ENCODE assay signal across 9 mouse cellular contexts in the genomic region with DNA sequence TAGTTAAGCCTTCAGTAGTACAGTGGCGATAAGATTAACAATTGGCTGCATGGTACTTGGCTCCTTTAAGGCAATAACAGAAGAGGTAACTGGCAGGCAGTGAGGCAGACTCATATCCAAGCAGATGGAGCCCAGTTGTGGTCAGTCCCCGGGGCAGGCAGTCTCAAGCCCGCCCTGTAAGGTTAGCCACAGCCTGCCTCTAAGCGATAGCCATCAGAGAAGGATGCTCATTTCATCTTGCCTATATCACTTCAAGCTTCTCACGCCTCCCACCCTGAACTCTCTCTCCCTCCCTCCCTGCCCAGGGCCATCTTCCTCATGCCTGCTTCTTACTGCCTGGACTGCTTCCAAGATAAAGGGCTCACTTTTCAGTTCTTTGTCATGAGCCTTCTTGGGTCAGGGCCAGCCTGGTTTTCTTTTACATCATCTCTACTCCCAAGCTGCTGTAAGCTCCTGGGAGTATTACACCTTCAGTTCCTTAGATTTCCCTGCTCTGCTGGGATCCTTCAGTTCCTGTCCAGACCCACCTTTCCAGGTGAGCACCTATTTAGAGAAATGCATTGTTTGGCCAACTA. TPM values are rescaled to one million over a fixed set of nuclear protein-coding genes. Genes with fewer than 3 reads are reported as not detected.
DNase-seq lines count a peak whose midpoint lies in the region; ATAC-seq and TF ChIP-seq lines count a peak whose summit lies in the region.
"Had no signal": no experiment of that assay in that cellular context is flagged by ENCODE, and none has a peak within 500 bp of the region (broad histone marks: within the 10 kb centered on the region; RNA-seq: fewer than 3 reads in every experiment).

No protein-coding gene starts in this region.

- no peak overlapping the region for H3K9ac ChIP-seq in MEL (ENCODE audit: control insufficient read depth, low read depth, low read length, poor library complexity, severe bottlenecking)
- 0 out of 2 replicates have a peak overlapping the region, but pooled peaks have one; percentile 4 for H3K9ac ChIP-seq in hindbrain, embryonic 15.5 days

- no peak for TF ChIP-seq RAD21 in MEL (IDR thresholded peaks at IDR 0.05; ENCODE audit: low read depth, low read length)

- no peaks in the 10 kb centered on the region for H3K27me3 ChIP-seq in MEL (ENCODE audit: control insufficient read depth in 1 of 2, insufficient read depth in 2 of 2, low read length in 2 of 2)
- H3K27me3 ChIP-seq in hindbrain, embryonic 15.5 days, result no peaks in the 10 kb centered on the region

- H3K36me3 ChIP-seq in MEL (ENCODE audit: control insufficient read depth in 1 of 2, insufficient read depth in 2 of 2, low read length in 2 of 2), result peaks cover 11 to 34% of the 10 kb centered on the region in 2 experiments
- 0 out of 2 replicates have a peak, but pooled peaks cover 8% of the 10 kb centered on the region for H3K36me3 ChIP-seq in hindbrain, embryonic 15.5 days

- H3K9me3 ChIP-seq in MEL (replicated peaks; ENCODE audit: insufficient read depth, low read length), result no peaks in the 10 kb centered on the region
- no peaks in the 10 kb centered on the region for H3K9me3 ChIP-seq in hindbrain, embryonic 15.5 days

- intact Hi-C loops in left cerebral cortex, postnatal 25 days (cut with DNase I), result loop anchor here (5.0 kb wide), 1 partner anchor 66 kb away; no protein-coding TSS in a partner anchor

- 0 out of 2 replicates have a peak overlapping the region, but pooled peaks have one; percentile 17 for H3K27ac ChIP-seq in MEL (ENCODE audit: control insufficient read depth, low read depth, low read length)
- H3K27ac ChIP-seq in hindbrain, embryonic 15.5 days (replicated peaks), result no peak overlapping the region

- DNase-seq in kidney, postnatal 10 days, result peak; percentile 33
- no peak for DNase-seq in kidney, adult 8-10 months
- peak; percentile 73 for DNase-seq in MEL (ENCODE audit: low read depth, low spot score)
- peak; percentile 56 for DNase-seq in adrenal gland, adult 8-10 months
- DNase-seq in right cerebral cortex, adult 18-20 months, result no peak
- DNase-seq in thymus, postnatal 0 days (ENCODE audit: low spot score), result no peak
- DNase-seq in left cerebral cortex, postnatal 25 days (ENCODE audit: low spot score in 2 of 2), result no peak
- DNase-seq: heart, postnatal 4 days had no signal

- TF ChIP-seq CTCF in MEL (IDR thresholded peaks at IDR 0.05 in 2 of 3, conservative IDR thresholded peaks at IDR 0.05 in 1 of 3; ENCODE audit: control insufficient read depth in 1 of 3, insufficient read depth in 1 of 3, low read depth in 2 of 3, low read length in 3 of 3, poor library complexity in 1 of 3, severe bottlenecking in 1 of 3), result no peak

- peaks cover 70% of the 10 kb centered on the region for H3K79me2 ChIP-seq in MEL (ENCODE audit: control insufficient read depth, insufficient read depth, low read length, poor library complexity)

- peak overlapping the region; percentile 23; the same call in 1 of the 2 replicates for H3K4me2 ChIP-seq in hindbrain, embryonic 15.5 days

- no peak; a peak in 1 of 4 replicates for TF ChIP-seq EP300 in MEL (IDR thresholded peaks at IDR 0.05; ENCODE audit: low read depth in 1 of 2, low read length in 2 of 2)

- no peak overlapping the region for H3K4me3 ChIP-seq in MEL (ENCODE audit: control insufficient read depth in 1 of 2, insufficient read depth in 1 of 2, low read depth in 2 of 2, low read length in 2 of 2)
- H3K4me3 ChIP-seq in hindbrain, embryonic 15.5 days, result no peak overlapping the region

- no peak for ATAC-seq in hindbrain, embryonic 15.5 days (ENCODE audit: low FRiP score, low read depth)

- no peak for TF ChIP-seq POLR2A in MEL (IDR thresholded peaks at IDR 0.05; ENCODE audit: control insufficient read depth in 1 of 2, insufficient read depth in 1 of 2, low read depth in 1 of 2, low read length in 2 of 2, poor library complexity in 1 of 2)

- peaks cover 6 to 34% of the 10 kb centered on the region in 2 experiments for H3K4me1 ChIP-seq in MEL (ENCODE audit: control insufficient read depth in 1 of 2, insufficient read depth in 2 of 2, low read length in 2 of 2)
- peaks cover 46% of the 10 kb centered on the region for H3K4me1 ChIP-seq in hindbrain, embryonic 15.5 days (replicated peaks)

- 60% methylated on average over 5 of the region's 5 CpGs for WGBS in hindbrain, embryonic 15.5 days

TF ChIP-seq in MEL, 35 proteins besides CTCF, POLR2A, EP300 and RAD21:
- TF ChIP-seq ETS1 (IDR thresholded peaks at IDR 0.05; ENCODE audit: low read depth, low read length) (peak; percentile 53; the same call in 1 of the 2 replicates), MYC (IDR thresholded peaks at IDR 0.05; ENCODE audit: low read depth, low read length) (no peak)

RNA-seq across cellular contexts. Expression of a gene that starts 3.2 kb away (rescaled TPM):
- 1.2 and 1.3 TPM in 2 replicates for total RNA-seq in MEL (2012; rRNA removed)
- polyA plus RNA-seq in MEL (2012; ENCODE audit: insufficient read depth in 1 of 2, insufficient read length in 2 of 2, low read depth in 1 of 2, low replicate concordance in 2 of 2, missing spikeins in 1 of 2), result 1 to 10 TPM in 1 of 2 experiments, not detected in 1; 1.2 TPM
- 1 to 10 TPM; 1.5 to 3.5 (median 3.0) TPM for total RNA-seq in adrenal gland, adult 8-10 months (2022)
- 0.34 and 0.45 TPM in 2 replicates for polyA plus RNA-seq in hindbrain, embryonic 15.5 days (2015; fragmentation: Nextera tagmentation; extraction: Ambion mirVana)
- 0.19 and 0.27 TPM in 2 replicates for polyA plus RNA-seq in thymus, postnatal 0 days (2015; fragmentation: Nextera tagmentation; extraction: Ambion mirVana)
- 1 to 10 TPM in 1 of 2 experiments, under 1 TPM in 1; 0.66 to 2.4 TPM for total RNA-seq in left cerebral cortex, postnatal 25 days (2021)

RNA-seq across cellular contexts. Expression of a gene that starts 29.4 kb away (rescaled TPM):
- 91.6 and 102 TPM in 2 replicates for total RNA-seq in MEL (2012; rRNA removed)
- polyA plus RNA-seq in MEL (2012; ENCODE audit: insufficient read depth in 1 of 2, insufficient read length in 2 of 2, low read depth in 1 of 2, low replicate concordance in 2 of 2, missing spikeins in 1 of 2), result 100 to 1,000 TPM in 1 of 2 experiments, not detected in 1; 127 TPM
- 100 to 1,000 TPM in 2 of 4 experiments, 10 to 100 TPM in 2; 75.8 to 107 (median 91.5) TPM for total RNA-seq in adrenal gland, adult 8-10 months (2022)
- 103 and 105 TPM in 2 replicates for polyA plus RNA-seq in hindbrain, embryonic 15.5 days (2015; fragmentation: Nextera tagmentation; extraction: Ambion mirVana)
- polyA plus RNA-seq in thymus, postnatal 0 days (2015; fragmentation: Nextera tagmentation; extraction: Ambion mirVana), result 58.5 and 61.6 TPM in 2 replicates
- total RNA-seq in left cerebral cortex, postnatal 25 days (2021), result 10 to 100 TPM; 43.0 to 43.4 TPM

Comparison
In these comparisons a context has a peak if more than half of its experiments do, and no peak if none do; other contexts are left out.
1. DNase-seq: peak in kidney, postnatal 10 days (single experiment), MEL (single experiment) and adrenal gland, adult 8-10 months (single experiment); none in kidney, adult 8-10 months (0 of 2), right cerebral cortex, adult 18-20 months (single experiment), thymus, postnatal 0 days (single experiment) and left cerebral cortex, postnatal 25 days (0 of 2).